Mouse (Mus musculus): ENCODE results near the gene Zyx.

DNA sequence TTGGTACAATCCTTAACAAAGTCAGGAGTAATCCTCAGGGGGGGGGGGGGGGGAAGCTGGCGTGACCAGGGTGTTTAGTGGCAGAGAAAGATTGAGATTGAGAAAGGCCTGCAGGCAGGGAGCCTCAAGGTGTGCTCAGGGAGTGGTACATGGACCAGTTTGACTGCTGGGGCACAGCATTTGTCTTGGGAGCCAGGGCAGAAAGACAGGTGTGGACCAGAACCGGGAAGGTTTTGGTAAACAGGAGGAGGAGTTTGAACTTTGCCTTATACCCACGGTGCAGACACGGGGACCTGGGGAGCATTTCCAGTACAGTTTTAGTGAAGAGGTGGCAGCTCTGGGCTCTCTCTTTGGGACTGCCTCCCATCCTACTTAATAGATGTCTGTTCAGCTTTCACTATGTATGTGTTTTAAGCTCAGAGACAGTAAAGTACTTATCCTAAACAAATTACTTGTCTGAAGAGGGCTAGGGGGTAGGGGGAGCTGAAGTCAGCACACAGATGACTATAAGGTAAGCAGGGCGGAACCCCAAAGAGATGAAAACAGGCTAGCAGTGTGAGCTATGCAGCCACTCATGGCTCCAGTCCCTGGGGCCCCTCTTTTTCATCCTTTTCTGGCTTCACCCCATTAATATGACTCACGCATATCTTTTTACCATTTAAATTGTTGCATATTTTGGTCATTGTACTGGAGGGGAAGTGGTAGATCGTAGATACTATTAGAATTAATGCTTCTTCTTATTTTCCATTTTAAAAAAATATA, 24.4 kb downstream of the Zyx start:
- no peak for TF ChIP-seq CTCF (IDR thresholded peaks at IDR 0.05; ENCODE audit: low read depth, low read length)
- TF ChIP-seq POLR2A (IDR thresholded peaks at IDR 0.05; ENCODE audit: borderline replicate concordance, low read depth, low read length), result no peak
